Mouse (Mus musculus): ENCODE data around the gene Qrich2. TPM values are rescaled to one million over a fixed set of nuclear protein-coding genes. Genes with fewer than 3 reads are reported as not detected.

Gene Qrich2
- polyA plus RNA-seq (2016; fragmentation: Nextera tagmentation; extraction: Ambion mirVana) = 0.10 and 0.21 TPM in 2 replicates

DNA sequence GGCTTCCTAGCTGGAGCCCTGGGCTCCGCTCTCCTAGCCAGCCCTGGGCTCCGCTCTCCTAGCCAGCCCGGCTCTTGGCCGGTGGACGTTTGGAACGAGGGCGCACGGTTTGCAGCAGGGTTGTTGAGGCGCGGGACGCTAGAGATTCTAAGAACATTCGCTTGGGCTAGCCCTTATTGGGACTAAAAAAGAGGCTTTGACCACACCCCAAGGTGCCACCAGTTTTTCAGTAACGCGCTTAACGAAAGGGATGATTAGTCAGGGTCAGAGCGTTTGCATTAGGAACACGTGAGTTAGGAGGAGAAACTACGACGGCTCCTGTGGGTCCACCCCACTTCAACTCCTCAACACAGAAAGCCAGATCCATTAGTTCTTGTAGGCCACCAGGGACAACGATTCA, at the start of gene Qrich2:
Qrich2 (minus strand) TSS at position 101 of the 400 bp plus-strand sequence.
- Histone ChIP-seq H3K9me3 (replicated peaks) (no peaks in the 10 kb centered on the region), H3K27me3 (ENCODE audit: low read depth, poor library complexity, severe bottlenecking) (no peaks in the 10 kb centered on the region), H3K4me3 (no peak within 1 kb of the TSS), H3K27ac (replicated peaks) (no peak within 1 kb of the TSS), H3K36me3 (peaks cover 23% of the 10 kb centered on the region), H3K4me1 (peaks cover 7% of the 10 kb centered on the region)
- no peak for DNase-seq (ENCODE audit: low spot score)
- WGBS = 65% methylated on average over 20 of the region's 20 CpGs

DNA sequence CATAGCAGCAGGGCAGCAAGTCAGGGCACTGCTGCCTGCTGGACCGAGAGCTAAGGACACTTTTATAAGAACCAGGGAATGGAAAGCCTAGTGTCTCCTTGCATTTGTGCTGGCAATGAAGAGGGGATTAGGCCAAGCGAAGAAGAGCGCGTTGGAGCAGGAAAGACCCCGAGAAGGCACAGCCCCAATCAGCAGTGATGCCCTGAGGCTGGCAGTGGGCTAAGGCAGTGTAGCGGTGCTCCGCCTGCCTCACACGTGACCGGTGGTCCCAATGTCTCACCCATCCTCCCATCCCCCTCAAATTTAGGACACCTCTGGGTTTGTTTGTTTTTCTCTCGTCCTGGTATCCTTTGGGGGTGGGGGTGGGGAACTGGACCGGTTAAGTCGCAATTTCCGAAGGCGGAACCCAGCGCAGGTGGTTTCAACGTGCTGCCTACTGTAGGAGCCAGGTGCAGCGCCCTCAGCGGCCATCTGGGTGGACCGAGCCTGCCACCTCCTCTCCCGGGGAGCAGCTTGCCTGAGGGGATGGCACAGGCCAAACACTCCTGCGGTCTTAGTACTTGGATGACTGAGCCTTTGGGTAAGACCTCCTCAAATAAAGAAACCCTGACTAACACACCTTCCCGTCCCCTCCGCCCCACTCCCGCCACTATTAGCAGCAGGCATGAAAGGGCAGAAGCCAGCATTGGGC, 49.4 kb upstream of the Qrich2 start:
- peak overlapping the region; percentile 33; the same call in 1 of the 2 replicates for H3K27ac ChIP-seq (replicated peaks)
- H3K4me3 ChIP-seq = peak overlapping the region; percentile 40
- no peaks in the 10 kb centered on the region for H3K36me3 ChIP-seq
- no peaks in the 10 kb centered on the region for H3K9me3 ChIP-seq (replicated peaks)
- peaks cover 25% of the 10 kb centered on the region for H3K27me3 ChIP-seq (ENCODE audit: low read depth, poor library complexity, severe bottlenecking)
- peaks cover 8% of the 10 kb centered on the region for H3K4me1 ChIP-seq
- DNase-seq (ENCODE audit: low spot score) = no peak
- 13% methylated on average over 24 of the region's 24 CpGs for WGBS

DNA sequence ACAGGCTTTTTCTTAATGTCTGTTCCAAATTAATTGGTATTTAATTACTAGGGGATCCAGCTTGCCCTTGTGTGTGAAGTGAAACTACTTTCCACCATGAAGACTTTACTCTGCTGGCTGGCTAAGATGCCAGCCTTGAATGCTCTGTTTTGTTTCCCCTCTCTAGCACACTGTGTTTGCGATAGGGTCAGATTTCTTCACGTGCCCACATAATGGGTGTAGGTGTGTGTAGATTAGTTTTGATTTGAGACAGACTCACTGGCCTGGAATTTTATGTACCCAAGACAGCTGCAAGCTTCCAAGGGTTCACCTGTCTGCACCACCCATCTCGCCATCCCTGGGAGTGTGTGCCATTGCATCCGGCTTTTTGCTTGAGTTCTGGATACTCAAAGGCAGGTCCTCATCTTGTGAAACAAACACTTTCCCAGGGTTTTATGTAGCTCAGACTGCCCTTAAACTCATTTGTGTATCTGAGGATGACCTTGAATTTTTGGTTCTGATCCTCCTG, 47.5 kb upstream of the Qrich2 start:
- Histone ChIP-seq H3K36me3 (no peaks in the 10 kb centered on the region), H3K9me3 (replicated peaks) (no peaks in the 10 kb centered on the region), H3K27ac (replicated peaks) (no peak overlapping the region), H3K4me1 (peaks cover 8% of the 10 kb centered on the region), H3K27me3 (ENCODE audit: low read depth, poor library complexity, severe bottlenecking) (peaks cover 25% of the 10 kb centered on the region), H3K4me3 (no peak overlapping the region)
- no peak for DNase-seq (ENCODE audit: low spot score)
- WGBS = 84% methylated on average over 4 of the region's 4 CpGs

DNA sequence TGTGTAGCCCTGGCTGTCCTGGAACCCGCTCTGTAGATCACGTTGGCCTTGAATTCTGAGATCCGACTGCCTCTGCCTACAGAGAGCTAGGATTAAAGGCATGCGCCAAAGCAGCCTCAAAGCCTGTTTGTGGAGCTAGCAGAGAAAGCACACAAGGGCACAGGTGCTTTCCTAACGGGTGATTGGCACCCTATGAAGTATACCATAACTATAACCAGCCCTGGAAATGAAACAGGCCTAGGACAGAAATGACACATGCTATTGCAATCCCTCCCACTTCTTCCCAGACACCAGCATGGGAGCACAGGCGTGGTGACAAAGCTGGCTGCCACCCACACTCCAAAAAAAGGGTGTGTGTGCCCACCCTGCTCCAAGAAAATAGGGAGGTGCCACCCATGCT, 46.9 kb upstream of the Qrich2 start:
- 84% methylated on average over 6 of the region's 6 CpGs for WGBS
- Histone ChIP-seq H3K36me3 (no peaks in the 10 kb centered on the region), H3K27ac (replicated peaks) (no peak overlapping the region), H3K27me3 (ENCODE audit: low read depth, poor library complexity, severe bottlenecking) (peaks cover 25% of the 10 kb centered on the region), H3K4me1 (peaks cover 8% of the 10 kb centered on the region), H3K9me3 (replicated peaks) (no peaks in the 10 kb centered on the region), H3K4me3 (no peak overlapping the region)
- no peak for DNase-seq (ENCODE audit: low spot score)

DNA sequence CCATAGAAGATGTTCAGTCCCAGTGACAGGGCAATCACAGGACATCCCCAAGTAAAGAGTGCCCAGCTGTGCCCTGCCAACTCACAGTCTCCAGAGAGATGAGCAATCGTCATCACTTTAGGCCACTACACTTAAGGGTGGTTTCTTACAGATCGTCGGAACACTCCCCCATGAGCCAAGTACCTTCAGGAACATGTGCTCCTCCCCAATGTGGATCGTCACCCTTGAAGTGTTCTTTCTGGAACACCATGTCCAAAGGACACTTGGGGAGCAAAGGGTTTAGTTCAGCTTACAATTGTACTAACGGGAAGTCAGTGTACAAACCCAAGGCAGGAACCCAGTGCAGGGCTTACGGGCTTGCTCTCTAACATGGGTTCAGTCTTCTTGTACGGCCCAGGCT, 46.1 kb upstream of the Qrich2 start:
- Histone ChIP-seq H3K4me1 (peaks cover 8% of the 10 kb centered on the region), H3K9me3 (replicated peaks) (no peaks in the 10 kb centered on the region), H3K4me3 (no peak overlapping the region), H3K27ac (replicated peaks) (no peak overlapping the region), H3K27me3 (ENCODE audit: low read depth, poor library complexity, severe bottlenecking) (peaks cover 25% of the 10 kb centered on the region), H3K36me3 (no peaks in the 10 kb centered on the region)
- DNase-seq (ENCODE audit: low spot score) = no peak
- WGBS = 91% methylated on average over 7 of the region's 7 CpGs

DNA sequence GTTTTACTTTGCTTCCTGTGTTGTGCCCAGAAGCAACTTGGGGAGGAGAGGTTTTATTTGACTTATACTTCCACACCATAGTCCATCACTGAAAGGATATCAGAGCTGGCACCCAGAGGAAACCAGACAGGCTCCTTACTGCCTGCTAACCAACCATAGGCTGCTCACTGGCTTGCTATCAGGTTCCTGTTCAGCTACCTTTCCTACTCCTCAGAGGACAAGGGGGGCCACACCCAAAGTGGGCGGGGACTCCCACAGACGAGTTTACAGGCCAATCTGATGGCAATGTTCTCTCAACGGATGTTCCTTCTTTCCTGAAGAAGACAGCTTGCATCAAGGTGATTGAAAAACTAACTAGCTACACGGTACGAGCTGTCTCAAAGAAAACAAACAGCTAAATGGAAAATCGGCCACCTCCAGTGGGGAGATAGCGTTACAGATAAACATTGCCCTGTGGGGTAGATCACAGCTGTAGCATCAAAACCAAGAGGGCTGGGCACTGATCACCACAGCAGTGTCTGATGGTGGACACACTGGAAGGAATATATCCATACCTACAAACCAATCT, 45.3 kb upstream of the Qrich2 start:
- Histone ChIP-seq H3K4me3 (no peak overlapping the region), H3K9me3 (replicated peaks) (no peaks in the 10 kb centered on the region), H3K4me1 (peaks cover 8% of the 10 kb centered on the region), H3K27ac (replicated peaks) (no peak overlapping the region), H3K36me3 (no peaks in the 10 kb centered on the region), H3K27me3 (ENCODE audit: low read depth, poor library complexity, severe bottlenecking) (peaks cover 25% of the 10 kb centered on the region)
- 59% methylated on average over 7 of the region's 7 CpGs for WGBS
- no peak for DNase-seq (ENCODE audit: low spot score)

DNA sequence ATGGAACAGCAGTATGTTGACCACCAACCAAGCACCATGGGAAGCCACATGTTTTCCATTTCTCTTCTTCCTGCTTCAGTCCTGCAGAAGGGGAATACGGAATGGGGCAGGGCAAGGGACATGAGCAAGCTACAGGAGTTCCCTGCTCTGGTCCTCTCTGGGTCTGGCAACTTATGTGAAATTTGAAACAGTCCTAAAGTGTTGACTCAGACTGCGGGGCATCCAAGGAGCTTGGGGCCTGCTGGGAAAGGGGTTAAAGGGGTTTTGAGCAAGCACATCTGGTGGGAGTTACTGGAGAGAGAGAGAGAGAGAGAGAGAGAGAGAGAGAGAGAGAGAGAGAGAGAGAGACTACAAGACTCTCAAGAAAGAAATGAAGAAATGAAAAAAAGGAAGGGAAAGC, 42.6 kb upstream of the Qrich2 start:
- 61% methylated on average over 2 of the region's 2 CpGs for WGBS
- no peak for DNase-seq (ENCODE audit: low spot score)
- Histone ChIP-seq H3K9me3 (replicated peaks) (no peaks in the 10 kb centered on the region), H3K4me3 (no peak overlapping the region), H3K27me3 (ENCODE audit: low read depth, poor library complexity, severe bottlenecking) (peaks cover 1% of the 10 kb centered on the region; the same call in 1 of the 2 replicates), H3K27ac (replicated peaks) (no peak overlapping the region), H3K4me1 (no peaks in the 10 kb centered on the region), H3K36me3 (no peaks in the 10 kb centered on the region)

DNA sequence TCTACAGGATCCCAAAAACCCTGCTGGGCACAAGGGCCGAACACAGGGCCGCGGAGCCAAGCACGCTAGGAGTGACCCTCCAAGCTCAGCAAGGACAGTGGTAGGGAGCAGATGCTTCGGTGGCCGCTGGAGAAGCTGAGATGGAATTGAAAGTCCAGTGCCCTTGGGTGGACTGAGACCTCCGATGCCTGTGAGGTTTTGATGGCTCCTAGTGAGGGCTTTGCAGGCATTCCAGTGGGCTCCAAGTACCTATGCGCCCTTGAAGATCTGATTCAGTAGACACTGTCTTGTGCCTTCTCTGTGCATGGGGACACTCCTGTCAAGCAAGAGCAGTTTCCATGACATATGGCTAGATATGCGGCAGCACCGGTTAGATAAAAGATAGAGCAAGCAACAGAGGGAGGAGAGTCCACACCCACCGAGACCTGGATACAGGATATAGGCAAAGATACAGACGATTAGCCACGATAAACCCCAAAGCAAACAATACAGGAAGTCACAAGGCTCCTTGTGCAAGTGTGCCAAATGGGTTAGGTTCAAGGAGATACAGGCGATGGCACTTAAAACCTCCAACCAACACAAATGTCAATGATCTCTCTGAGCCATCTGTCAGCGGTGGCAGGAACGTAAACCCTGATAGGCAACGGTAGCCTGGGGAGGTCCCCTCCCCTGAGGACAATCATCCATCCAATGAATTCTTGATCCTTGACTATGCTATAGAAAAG, 40.3 kb upstream of the Qrich2 start:
- Histone ChIP-seq H3K36me3 (no peaks in the 10 kb centered on the region), H3K27me3 (ENCODE audit: low read depth, poor library complexity, severe bottlenecking) (no peaks in the 10 kb centered on the region), H3K9me3 (replicated peaks) (no peaks in the 10 kb centered on the region), H3K4me3 (no peak overlapping the region), H3K27ac (replicated peaks) (no peak overlapping the region), H3K4me1 (peaks cover under 1% of the 10 kb centered on the region; the same call in 1 of the 2 replicates)
- 86% methylated on average over 17 of the region's 17 CpGs for WGBS
- no peak for DNase-seq (ENCODE audit: low spot score)

DNA sequence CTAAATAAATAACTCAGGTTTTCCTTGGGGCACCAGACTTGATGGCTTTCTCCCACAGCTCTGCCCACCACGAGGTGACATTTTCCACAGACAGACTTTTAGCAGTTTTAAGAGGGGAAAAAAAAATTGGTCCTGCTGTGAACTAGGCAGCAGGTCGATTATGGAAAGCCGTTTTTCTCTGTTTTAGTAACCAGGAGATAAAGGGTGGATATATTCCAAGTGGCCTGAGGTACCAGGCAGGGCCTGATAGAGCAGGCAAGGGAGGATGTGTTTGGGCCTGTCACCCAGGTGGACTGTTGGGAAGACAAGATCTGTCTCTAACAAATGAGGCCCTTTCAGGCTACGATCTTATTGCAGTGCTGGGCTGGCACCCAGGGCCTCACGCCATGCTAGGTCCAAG, 39.5 kb upstream of the Qrich2 start:
- no peaks in the 10 kb centered on the region for H3K9me3 ChIP-seq (replicated peaks)
- H3K36me3 ChIP-seq = no peaks in the 10 kb centered on the region
- DNase-seq (ENCODE audit: low spot score) = no peak
- H3K27ac ChIP-seq (replicated peaks) = no peak overlapping the region
- no peaks in the 10 kb centered on the region for H3K27me3 ChIP-seq (ENCODE audit: low read depth, poor library complexity, severe bottlenecking)
- peaks cover 4% of the 10 kb centered on the region for H3K4me1 ChIP-seq
- no peak overlapping the region for H3K4me3 ChIP-seq
- 79% methylated on average over 5 of the region's 5 CpGs for WGBS

DNA sequence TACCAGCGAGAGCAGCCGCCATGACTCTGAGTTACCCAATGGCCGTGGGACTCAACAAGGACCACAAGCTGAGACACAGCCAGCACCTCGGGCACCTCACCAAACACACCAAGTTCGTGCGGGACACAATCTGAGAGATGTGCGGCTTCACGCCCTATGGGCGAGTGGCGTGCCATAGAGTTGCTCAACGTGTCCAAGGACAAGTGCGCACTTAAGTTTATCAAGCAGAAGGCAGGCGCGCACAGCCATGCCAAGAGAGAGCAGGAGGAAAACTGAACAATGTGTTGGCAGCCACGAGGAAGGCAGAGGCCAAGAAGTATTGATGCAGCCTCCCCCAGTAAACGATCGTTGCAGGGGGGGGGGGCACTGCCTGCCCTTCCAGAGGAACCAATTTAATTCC, 38.5 kb upstream of the Qrich2 start:
- no peak for DNase-seq (ENCODE audit: low spot score)
- Histone ChIP-seq H3K9me3 (replicated peaks) (no peaks in the 10 kb centered on the region), H3K27ac (replicated peaks) (no peak overlapping the region), H3K36me3 (no peaks in the 10 kb centered on the region), H3K27me3 (ENCODE audit: low read depth, poor library complexity, severe bottlenecking) (no peaks in the 10 kb centered on the region), H3K4me1 (peaks cover 4% of the 10 kb centered on the region), H3K4me3 (no peak overlapping the region)
- 91% methylated on average over 17 of the region's 17 CpGs for WGBS

DNA sequence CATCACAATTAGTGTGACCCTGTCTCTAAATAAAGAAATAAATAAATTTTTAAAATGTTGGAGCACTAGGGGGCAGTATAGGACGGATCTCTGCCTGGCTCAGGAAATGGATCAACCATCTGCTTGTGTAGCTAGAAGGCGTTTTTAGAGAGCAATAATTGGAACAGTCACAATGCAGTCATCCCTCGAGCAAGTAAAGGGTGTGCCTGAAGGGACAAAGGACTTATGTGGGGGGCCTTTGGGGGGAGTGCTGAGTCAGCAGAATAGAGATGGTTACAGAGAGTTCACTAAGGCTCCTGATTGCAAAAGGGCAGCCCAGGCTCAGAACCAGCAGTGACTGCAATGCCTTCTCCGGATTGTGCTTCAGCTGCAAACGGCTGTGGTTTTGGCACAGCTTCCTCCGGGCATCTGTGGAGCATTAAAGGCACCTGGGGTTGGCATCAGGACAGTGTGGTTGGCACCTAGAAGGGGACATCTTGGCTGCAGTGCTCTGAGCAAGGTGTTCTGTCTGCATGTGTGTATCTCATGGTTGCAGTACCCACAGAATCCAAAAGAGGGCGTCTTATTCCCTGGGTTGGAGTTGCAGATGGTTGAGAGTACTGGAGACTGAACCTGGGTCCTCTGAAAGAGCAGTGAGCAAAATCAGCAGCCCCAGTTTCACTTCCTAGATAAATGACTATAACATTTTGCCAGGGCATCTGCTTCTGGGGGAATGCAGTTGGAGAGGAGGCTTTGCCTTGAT, 35.1 kb upstream of the Qrich2 start:
- Histone ChIP-seq H3K27me3 (ENCODE audit: low read depth, poor library complexity, severe bottlenecking) (no peaks in the 10 kb centered on the region), H3K9me3 (replicated peaks) (no peaks in the 10 kb centered on the region), H3K27ac (replicated peaks) (no peak overlapping the region), H3K4me1 (peaks cover 9% of the 10 kb centered on the region), H3K4me3 (no peak overlapping the region), H3K36me3 (no peaks in the 10 kb centered on the region)
- no peak for DNase-seq (ENCODE audit: low spot score)
- WGBS = 41% methylated on average over 7 of the region's 7 CpGs

DNA sequence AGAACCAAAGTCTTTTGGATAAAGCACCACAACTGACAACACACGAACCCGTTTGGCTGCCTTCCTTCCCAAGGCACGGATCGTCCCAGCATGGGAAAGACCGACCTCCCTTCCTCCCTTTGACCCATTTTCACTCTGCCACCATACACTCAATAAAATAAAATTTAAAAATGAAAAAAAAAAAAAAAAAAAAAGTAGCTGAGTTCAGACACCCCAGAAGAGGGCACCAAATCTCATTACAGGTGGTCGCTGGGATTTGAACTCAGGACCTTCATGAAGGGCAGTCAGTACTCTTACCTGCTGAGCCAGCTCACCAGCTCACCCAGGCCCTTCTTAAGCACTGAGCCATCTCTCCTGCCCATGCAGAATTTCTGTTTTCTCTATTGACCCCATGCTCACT, 33.0 kb upstream of the Qrich2 start:
- 47% methylated on average over 6 of the region's 6 CpGs for WGBS
- Histone ChIP-seq H3K27ac (replicated peaks) (no peak overlapping the region), H3K4me3 (no peak overlapping the region), H3K27me3 (ENCODE audit: low read depth, poor library complexity, severe bottlenecking) (no peaks in the 10 kb centered on the region), H3K36me3 (no peaks in the 10 kb centered on the region), H3K9me3 (replicated peaks) (no peaks in the 10 kb centered on the region), H3K4me1 (peaks cover 21% of the 10 kb centered on the region)
- no peak for DNase-seq (ENCODE audit: low spot score)
